Mouse (Mus musculus) gastrocnemius, postnatal 36 days (tissue): Measurements from ENCODE around the gene Wfdc13. TPM values are rescaled to one million over a fixed set of nuclear protein-coding genes. Genes with fewer than 3 reads are reported as not detected.
"Not testable (repeated sequence)": the region's sequence is repeated elsewhere in the genome, so short reads cannot be mapped to it uniquely, and the experiment has no call there.

Experiments
- DNase-seq, 2 experiments: peaks; one replicate each; pipeline ENCODE4 v3.0.0; 2022
- intact Hi-C: fragments of 180-260 bp; cut with DNase I; formaldehyde crosslinking; loops from one replicate; pipeline ENCODE4 v1.15.1; 2025
- total RNA-seq, 2 experiments: library from RNA; stranded (reverse); gene quantifications; 2 replicates each; pipeline ENCODE4 v1.2.3; 2021

Gene Wfdc13
- total RNA-seq, 2 experiments from 2014 or later = not detected

DNA sequence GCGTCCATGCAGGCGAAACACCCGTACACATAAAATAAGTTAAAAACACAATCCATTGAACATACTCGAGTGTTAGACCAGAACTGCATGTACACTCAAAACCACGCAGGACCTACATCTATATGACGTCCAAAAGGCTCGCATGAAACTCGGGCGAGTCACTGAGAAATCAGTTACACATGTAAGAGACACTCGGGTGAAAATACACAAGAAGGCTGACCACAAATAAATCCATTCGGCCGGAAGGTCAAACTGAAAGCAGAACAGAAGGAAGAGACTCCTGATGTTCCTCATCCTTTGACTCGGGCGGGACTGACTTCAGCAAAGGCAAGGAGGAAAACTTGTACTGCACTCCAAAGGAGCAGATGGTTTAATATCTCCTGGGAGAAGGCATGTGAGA lies 21.1 kb downstream of the Wfdc13 start:
- intact Hi-C loops = no loop called here
- no peak for DNase-seq

DNA sequence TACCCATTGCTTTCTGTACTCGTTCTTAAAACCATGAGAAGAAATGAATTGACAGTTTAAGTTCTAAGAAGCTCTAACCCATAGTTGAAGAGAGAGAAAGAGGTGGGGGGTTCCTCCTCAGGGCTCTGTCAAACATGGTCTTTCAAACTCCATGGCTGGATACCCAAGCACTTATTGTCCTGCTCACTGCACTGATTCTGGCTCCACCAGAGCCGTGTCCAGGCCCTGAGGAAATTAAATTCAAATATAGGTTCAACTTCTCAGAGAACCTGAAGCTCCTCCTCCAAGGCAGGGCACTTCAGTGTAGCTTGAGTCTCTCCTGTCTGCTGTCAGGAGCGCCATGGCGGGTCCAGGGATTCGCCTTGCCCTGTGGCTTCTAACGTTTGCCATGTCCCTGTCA lies 30.1 kb downstream of the Wfdc13 start, which contains the start of gene Spint5:
TSS of gene Spint5 (plus strand) at position 301 of the 400 bp plus-strand sequence.
- no peak for DNase-seq
- intact Hi-C loops = no loop called here

DNA sequence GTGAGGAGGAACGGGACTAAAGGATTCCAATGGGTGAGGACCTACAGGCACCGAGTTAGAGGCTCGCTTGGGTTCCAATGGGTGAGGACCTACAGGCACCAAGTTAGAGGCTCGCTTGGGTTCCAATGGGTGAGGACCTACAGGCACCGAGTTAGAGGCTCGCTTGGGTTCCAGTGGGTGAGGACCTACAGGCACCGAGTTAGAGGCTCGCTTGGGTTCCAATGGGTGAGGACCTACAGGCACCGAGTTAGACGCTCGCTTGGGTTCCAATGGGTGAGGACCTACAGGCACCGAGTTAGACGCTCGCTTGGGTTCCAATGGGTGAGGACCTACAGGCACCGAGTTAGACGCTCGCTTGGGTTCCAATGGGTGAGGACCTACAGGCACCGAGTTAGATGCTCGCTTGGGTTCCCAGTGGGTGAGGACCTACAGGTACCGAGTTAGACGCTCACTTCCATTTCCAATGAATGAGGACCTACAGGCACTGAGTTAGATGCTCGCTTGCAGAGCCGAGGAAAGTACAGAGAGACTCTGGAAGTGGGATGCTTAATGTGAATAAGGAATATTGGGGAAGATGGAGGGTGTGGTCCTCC lies 31.4 kb downstream of the Wfdc13 start:
- intact Hi-C loops = not testable (repeated sequence)

DNA sequence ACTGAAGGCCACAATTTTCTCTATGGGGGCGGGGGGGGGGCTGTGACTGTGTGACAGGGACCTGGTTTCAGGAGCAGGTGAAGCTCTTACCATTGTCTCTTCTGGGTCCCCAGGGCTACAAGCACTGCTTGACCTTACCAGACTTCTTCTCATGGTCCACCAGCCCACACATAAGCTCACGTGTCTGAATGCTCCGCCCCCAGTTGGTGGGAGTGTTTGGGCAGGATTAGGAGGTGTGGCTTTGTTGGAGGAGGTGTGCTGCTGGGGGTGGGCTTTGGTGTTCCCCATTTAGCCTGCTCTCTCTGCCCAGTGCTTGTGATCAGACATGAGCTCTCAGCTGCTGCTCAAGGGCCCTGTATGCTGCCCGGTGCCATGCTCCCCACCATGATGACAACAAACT lies 38.4 kb downstream of the Wfdc13 start:
- no peak for DNase-seq
- intact Hi-C loops = no loop called here

More for the DNA sequence above, 31.4 kb downstream of the Wfdc13 start:
- DNase-seq = not testable (repeated sequence)

DNA sequence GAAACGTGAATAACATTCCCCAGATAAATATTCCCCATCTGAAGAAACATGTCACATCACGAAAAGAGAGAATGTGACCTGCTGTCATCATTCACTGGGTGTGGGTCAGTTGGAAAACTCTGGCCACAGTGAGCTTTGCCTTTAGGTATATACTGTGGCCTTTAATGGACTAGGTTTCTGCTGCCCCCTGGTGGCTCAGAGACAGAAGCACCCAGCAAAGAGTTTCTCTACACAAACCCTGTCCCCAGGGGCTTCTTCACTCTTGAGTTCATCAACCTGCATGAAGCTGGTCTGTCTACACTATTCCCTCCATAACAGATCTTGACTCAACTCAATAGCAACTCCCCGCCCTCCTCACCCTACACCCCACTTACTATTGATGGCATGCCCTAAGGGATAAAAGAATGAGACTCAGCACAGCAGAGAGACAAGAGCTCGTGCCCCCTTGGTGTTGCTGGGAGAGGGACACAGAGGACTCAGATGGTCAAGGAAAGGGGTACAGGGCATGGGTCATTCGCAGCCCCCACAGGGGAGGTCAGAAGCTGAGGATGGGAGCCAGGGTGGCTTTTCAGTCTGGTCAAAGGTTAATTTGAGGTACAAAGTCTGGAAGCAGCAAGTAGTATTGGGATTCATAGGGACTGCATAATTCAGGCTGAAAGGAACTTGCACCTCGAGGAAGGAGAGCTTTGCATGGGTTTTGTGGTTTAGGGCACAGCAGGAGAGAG lies 41.1 kb downstream of the Wfdc13 start:
- intact Hi-C loops = loop anchor here (2.0 to 5.0 kb wide), 2 partner anchors 47 to 139 kb away; partner anchors contain the start of gene Wfdc6a
- peak; percentile 29 to 40 for DNase-seq

DNA sequence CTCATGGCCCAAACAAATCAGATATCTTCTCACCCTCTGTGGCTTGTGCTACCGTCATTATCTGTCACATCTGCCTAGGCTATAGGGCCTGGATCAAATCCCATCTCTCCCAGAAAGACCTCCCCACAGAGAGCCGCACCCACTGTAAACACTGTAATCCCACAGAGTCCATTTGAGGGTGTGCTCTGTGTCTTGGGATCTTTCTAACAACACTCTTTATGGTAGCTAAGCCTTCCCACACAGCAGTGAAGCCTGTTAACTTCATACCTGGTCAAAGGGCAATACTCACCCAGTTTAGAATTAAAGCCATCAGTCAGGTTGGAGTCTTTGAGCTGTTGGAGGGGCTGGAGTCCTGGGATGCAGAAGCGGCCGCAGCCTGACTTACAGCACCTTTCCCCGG lies 46.8 kb downstream of the Wfdc13 start:
- no peak for DNase-seq
- intact Hi-C loops = no loop called here

DNA sequence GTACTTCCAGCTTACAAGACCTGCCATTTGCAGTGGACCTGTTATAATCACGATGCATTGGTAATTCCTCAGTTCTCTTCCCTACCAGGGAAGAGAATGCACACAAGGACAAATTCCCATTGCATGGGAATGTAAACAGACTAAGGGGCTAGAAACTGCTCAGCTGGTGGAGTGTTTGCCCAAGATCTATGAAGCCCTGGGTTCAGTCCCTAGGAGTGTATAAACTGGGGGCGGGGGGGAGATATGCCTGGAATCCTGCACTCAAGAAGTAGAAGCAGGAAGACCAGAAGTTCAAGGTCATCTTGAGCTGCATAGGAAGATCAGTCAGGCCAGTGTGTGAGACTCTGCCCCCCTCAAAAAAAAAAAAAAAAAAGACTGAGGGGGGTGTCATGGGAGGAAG lies 48.4 kb downstream of the Wfdc13 start:
- no peak for DNase-seq
- intact Hi-C loops = no loop called here

DNA sequence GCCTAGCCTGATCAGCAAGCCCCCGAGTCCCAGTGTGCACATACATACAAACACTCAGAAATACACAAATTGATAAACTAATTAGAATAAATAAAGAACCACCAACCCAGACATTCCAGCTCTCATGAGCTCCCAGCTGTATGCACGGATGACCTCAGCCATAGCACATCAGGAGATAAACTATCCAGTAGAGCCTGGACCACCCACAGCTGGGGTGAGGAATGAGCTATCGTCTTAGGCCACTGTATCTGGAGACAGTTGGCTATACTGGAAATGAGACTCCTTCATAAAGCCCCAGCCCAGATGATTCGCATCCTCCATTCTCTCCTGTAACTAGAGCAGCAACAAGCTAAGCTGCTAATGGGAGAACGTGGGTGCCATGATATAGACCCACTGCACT lies 49.9 kb downstream of the Wfdc13 start:
- DNase-seq = no peak
- intact Hi-C loops = no loop called here

DNA sequence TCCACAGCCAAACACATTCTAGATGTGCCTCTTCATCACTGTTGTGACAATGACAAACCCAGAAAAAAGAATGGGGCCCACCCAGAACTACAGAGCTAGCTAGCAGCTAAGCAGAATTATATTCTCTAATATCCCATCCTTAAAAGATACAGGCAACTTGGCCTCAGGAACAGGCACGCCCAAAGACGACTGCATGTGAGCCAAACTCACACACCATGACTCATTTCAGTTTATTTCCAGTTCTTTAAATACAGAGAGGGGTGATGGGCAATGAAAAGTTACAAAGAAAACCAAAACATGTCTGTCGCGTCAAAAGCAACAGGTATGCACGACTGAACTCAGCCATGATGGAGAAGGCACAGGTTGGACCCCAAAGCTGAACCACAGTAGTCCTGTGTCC lies 50.5 kb downstream of the Wfdc13 start:
- DNase-seq = no peak
- intact Hi-C loops = no loop called here

Other genes with a start within 250 kb of the Wfdc13 start
- gene Sdc4, start 241.2 kb upstream of the Wfdc13 start, total RNA-seq = 10 to 100 TPM; 36.5 to 50.3 TPM
- 10 to 100 TPM; 17.2 to 20.3 TPM for gene Sys1, start 228.1 kb upstream of the Wfdc13 start, total RNA-seq
- gene Gm20458, start 224.1 kb upstream of the Wfdc13 start, total RNA-seq = 1 to 10 TPM; 2.5 to 5.3 TPM
- not detected for gene Trp53tg5, start 211.4 kb upstream of the Wfdc13 start, total RNA-seq
- gene Dbndd2, start 199.0 kb upstream of the Wfdc13 start, total RNA-seq = 10 to 100 TPM; 24.6 to 25.8 TPM
- gene Pigt, start 187.6 kb upstream of the Wfdc13 start, total RNA-seq = 10 to 100 TPM; 31.8 to 32.5 TPM
- under 1 TPM in 1 of 2 experiments, not detected in 1; 0.71 TPM for gene Wfdc2, start 122.7 kb upstream of the Wfdc13 start, total RNA-seq
- gene Spint3, start 111.6 kb upstream of the Wfdc13 start, total RNA-seq = not detected
- gene Wfdc6a, start 99.7 kb upstream of the Wfdc13 start, total RNA-seq = not detected
- gene Eppin, start 91.5 kb upstream of the Wfdc13 start, total RNA-seq = not detected
- not detected for gene Wfdc6b, start 71.6 kb upstream of the Wfdc13 start, total RNA-seq
- not detected for gene Wfdc8, start 71.5 kb upstream of the Wfdc13 start, total RNA-seq
- gene Wfdc16, start 46.3 kb upstream of the Wfdc13 start, total RNA-seq = not detected
- not detected for gene Wfdc10, start 29.1 kb upstream of the Wfdc13 start, total RNA-seq
- not detected for gene Wfdc9, start 28.5 kb upstream of the Wfdc13 start, total RNA-seq
- gene Wfdc11, start 11.0 kb upstream of the Wfdc13 start, total RNA-seq = not detected
- gene Spint4, start 13.4 kb downstream of the Wfdc13 start, total RNA-seq = not detected
- gene Spint5, start 30.2 kb downstream of the Wfdc13 start, total RNA-seq = not detected
- not detected for gene Wfdc3, start 60.8 kb downstream of the Wfdc13 start, total RNA-seq
- gene Dnttip1, start 60.9 kb downstream of the Wfdc13 start, total RNA-seq = 10 to 100 TPM; 15.8 to 18.1 TPM
- gene Ube2c, start 84.8 kb downstream of the Wfdc13 start, total RNA-seq = 1 to 10 TPM; 1.0 to 1.4 TPM
- over 10,000 TPM; 16,945 to 17,744 TPM for gene Tnnc2, start 94.9 kb downstream of the Wfdc13 start, total RNA-seq
- 10 to 100 TPM; 18.1 to 20.8 TPM for gene Snx21, start 100.7 kb downstream of the Wfdc13 start, total RNA-seq
- gene Acot8, start 119.8 kb downstream of the Wfdc13 start, total RNA-seq = 1 to 10 TPM; 6.9 to 8.6 TPM
- gene Zswim3, start 120.0 kb downstream of the Wfdc13 start, total RNA-seq = 1 to 10 TPM; 1.2 TPM
- gene Zswim1, start 137.6 kb downstream of the Wfdc13 start, total RNA-seq = 1 to 10 TPM; 3.0 to 4.6 TPM
- under 1 TPM in 1 of 2 experiments, not detected in 1; 0.36 TPM for gene Spata25, start 143.4 kb downstream of the Wfdc13 start, total RNA-seq
- 10 to 100 TPM; 45.6 to 49.4 TPM for gene Ctsa, start 147.8 kb downstream of the Wfdc13 start, total RNA-seq
- gene Neurl2, start 148.3 kb downstream of the Wfdc13 start, total RNA-seq = 10 to 100 TPM; 35.8 to 36.3 TPM
- 10 to 100 TPM; 15.3 to 15.7 TPM for gene Pltp, start 172.6 kb downstream of the Wfdc13 start, total RNA-seq
- 10 to 100 TPM; 23.8 to 26.9 TPM for gene Pcif1, start 194.2 kb downstream of the Wfdc13 start, total RNA-seq
- gene Zfp335, start 226.7 kb downstream of the Wfdc13 start, total RNA-seq = 1 to 10 TPM; 8.8 to 9.3 TPM